Mouse (Mus musculus) embryonic facial prominence, embryonic 15.5 days (tissue): ENCODE data around the gene Crisp2. TPM values are rescaled to one million over a fixed set of nuclear protein-coding genes. Genes with fewer than 3 reads are reported as not detected.

Experiments
- polyA plus RNA-seq: library from polyadenylated mRNA; unstranded; fragments of >200 nt; fragmentation: Nextera tagmentation; extraction: Ambion mirVana; gene quantifications from 2 replicates; pipeline ENCODE4 v1.2.1, GENCODE M21; 2015

The Crisp2 gene
- polyA plus RNA-seq, 1 experiment from 2014 or later, result 0.12 TPM

Other genes starting within 250 kb of the Crisp2 start
- not detected in 2 replicates for gene Esp6, start 245.5 kb downstream of the Crisp2 start, polyA plus RNA-seq
- not detected in 2 replicates for gene Esp4, start 208.4 kb downstream of the Crisp2 start, polyA plus RNA-seq
- not detected in 2 replicates for gene Esp3, start 174.9 kb downstream of the Crisp2 start, polyA plus RNA-seq
- gene Esp1, start 79.9 kb downstream of the Crisp2 start, polyA plus RNA-seq, result not detected in 2 replicates
- gene Rhag, start 4.1 kb upstream of the Crisp2 start, polyA plus RNA-seq, result 0.13 and 0.35 TPM in 2 replicates
- 2.0 and 2.2 TPM in 2 replicates for gene 9130008F23Rik, start 73.6 kb upstream of the Crisp2 start, polyA plus RNA-seq
- 0.45 and 1.7 TPM in 2 replicates for gene Glyatl3, start 107.3 kb upstream of the Crisp2 start, polyA plus RNA-seq
- gene Mut, start 127.7 kb upstream of the Crisp2 start, polyA plus RNA-seq, result 31.8 and 32.2 TPM in 2 replicates
- gene Cenpq, start 128.0 kb upstream of the Crisp2 start, polyA plus RNA-seq, result 19.5 and 21.0 TPM in 2 replicates